Mouse (Mus musculus) ES-E14 (cell line): Measurements from ENCODE around the gene Acot7. TPM values are rescaled to one million over a fixed set of nuclear protein-coding genes. Genes with fewer than 3 reads are reported as not detected.

Source experiments
- DNase-seq: peaks from one replicate; pipeline ENCODE4 v3.0.0-alpha.2; 2013; ENCODE audit warnings: low read depth, low spot score
- H3K27ac ChIP-seq: 2 replicates; pipeline ENCODE4 v1.5.1; 2012; ENCODE audit warnings: low read depth, mild to moderate bottlenecking, low read length, moderate library complexity, mixed read lengths; ENCODE audit not compliant: poor library complexity, insufficient read depth, severe bottlenecking
- H3K36me3 ChIP-seq: 2 replicates; pipeline ENCODE4 v1.6.1; 2012; ENCODE audit warnings: mild to moderate bottlenecking, low read length, moderate library complexity, mixed read lengths; ENCODE audit not compliant: control insufficient read depth, poor library complexity, insufficient read depth, severe bottlenecking
- H3K4me1 ChIP-seq, 2 experiments: fragments of 150-350 bp in 1 of 2; sonication (generic) in 1 of 2; 2 replicates each; pipeline ENCODE4 v1.6.1; 2012; ENCODE audit warnings: low read length in 2 of 2, mild to moderate bottlenecking in 1 of 2, mixed read lengths in 1 of 2; ENCODE audit not compliant: control insufficient read depth in 2 of 2, insufficient read depth in 2 of 2, poor library complexity in 1 of 2
- H3K4me3 ChIP-seq, 2 experiments: fragments of 150-350 bp in 1 of 2; sonication (generic) in 1 of 2; 2 replicates each; pipeline ENCODE4 v1.5.1; 2012; ENCODE audit warnings: low read length in 2 of 2, low read depth in 1 of 2, mild to moderate bottlenecking in 1 of 2, mixed read lengths in 1 of 2; ENCODE audit not compliant: insufficient read depth in 1 of 2, poor library complexity in 1 of 2, severe bottlenecking in 1 of 2
- H3K9ac ChIP-seq: 2 replicates; pipeline ENCODE4 v1.6.1; 2012; ENCODE audit warnings: low read depth, mild to moderate bottlenecking, low read length, mixed read lengths; ENCODE audit not compliant: poor library complexity, insufficient read depth, severe bottlenecking
- H3K9me3 ChIP-seq: fragments of 150-350 bp; sonication (generic); 2 replicates; pipeline ENCODE4 v1.6.1; 2012; ENCODE audit warnings: low read depth, mild to moderate bottlenecking, low read length; ENCODE audit not compliant: control insufficient read depth, insufficient read depth
- CHD2 ChIP-seq: IDR thresholded peaks from 2 replicates; pipeline ENCODE4 v1.6.1; 2014; ENCODE audit warnings: mild to moderate bottlenecking, low read depth, low read length, inconsistent platforms
- HCFC1 ChIP-seq: IDR thresholded peaks from 2 replicates; pipeline ENCODE4 v1.6.1; 2012; ENCODE audit warnings: low read length, inconsistent platforms, borderline replicate concordance; ENCODE audit not compliant: insufficient read depth
- MAFK ChIP-seq: IDR thresholded peaks from 2 replicates; pipeline ENCODE4 v1.6.1; 2014; ENCODE audit warnings: mild to moderate bottlenecking, low read depth, low read length, inconsistent platforms; ENCODE audit not compliant: insufficient read depth
- ZC3H11A ChIP-seq: IDR thresholded peaks from 2 replicates; pipeline ENCODE4 v1.6.1; 2012; ENCODE audit warnings: low read depth, mild to moderate bottlenecking, inconsistent platforms, low read length, borderline replicate concordance
- ZNF384 ChIP-seq: IDR thresholded peaks from 2 replicates; pipeline ENCODE4 v1.6.1; 2012; ENCODE audit warnings: low read depth, low read length, inconsistent platforms
- in situ Hi-C, 2 experiments: fragments of 600-800 bp; cut with MboI; formaldehyde crosslinking; loops; one replicate each; pipeline ENCODE4 v1.15.1; 2025; ENCODE audit warnings: low sequenced_read_pairs in 2 of 2, inconsistent platforms in 1 of 2; ENCODE audit not compliant: unreplicated experiment in 2 of 2
- total RNA-seq: library from RNA; depleted of rRNA; stranded (reverse); fragments of 300-350 nt; gene quantifications from 2 replicates; pipeline ENCODE4 v1.2.3, GENCODE M21; 2012

Acot7 gene
- total RNA-seq, 1 experiment = 51.9 TPM

DNA sequence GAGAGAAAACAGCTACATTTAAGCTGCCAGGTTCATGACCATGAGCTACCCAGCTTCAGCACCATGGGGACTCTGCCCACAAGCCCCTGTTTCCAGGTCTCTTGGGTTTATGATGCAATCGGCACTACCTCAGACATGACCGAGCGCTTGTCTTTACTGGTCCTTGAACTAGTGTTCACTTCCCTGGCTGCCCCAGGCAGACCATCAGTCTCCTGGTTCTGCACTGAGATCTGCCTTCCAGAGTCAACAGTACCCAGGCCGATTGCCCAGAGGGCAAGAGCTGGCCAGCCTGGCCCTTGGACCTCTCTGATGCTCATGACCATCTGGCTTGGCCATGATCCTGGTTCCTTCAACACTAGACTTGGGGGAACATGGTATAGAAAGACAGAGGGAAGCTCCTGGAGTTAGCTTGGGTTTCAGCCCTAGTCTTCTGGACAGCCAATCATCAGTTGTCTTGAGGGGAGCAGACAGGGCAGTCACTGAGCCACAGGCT is 54.5 kb downstream of the Acot7 start:
- peaks cover 2 to 19% of the 10 kb centered on the region in 2 experiments; a peak in 1 of 4 replicates for H3K4me1 ChIP-seq
- no peak for DNase-seq
- H3K27ac ChIP-seq = no peak overlapping the region
- H3K36me3 ChIP-seq = peaks cover 11% of the 10 kb centered on the region
- H3K9me3 ChIP-seq = no peaks in the 10 kb centered on the region
- TF ChIP-seq MAFK = no peak
- TF ChIP-seq ZNF384 = no peak
- TF ChIP-seq CHD2 = no peak
- no peak for TF ChIP-seq ZC3H11A
- TF ChIP-seq HCFC1 = no peak
- H3K9ac ChIP-seq = no peak overlapping the region
- in situ Hi-C loops = no loop called here
- H3K4me3 ChIP-seq = no peak overlapping the region

DNA sequence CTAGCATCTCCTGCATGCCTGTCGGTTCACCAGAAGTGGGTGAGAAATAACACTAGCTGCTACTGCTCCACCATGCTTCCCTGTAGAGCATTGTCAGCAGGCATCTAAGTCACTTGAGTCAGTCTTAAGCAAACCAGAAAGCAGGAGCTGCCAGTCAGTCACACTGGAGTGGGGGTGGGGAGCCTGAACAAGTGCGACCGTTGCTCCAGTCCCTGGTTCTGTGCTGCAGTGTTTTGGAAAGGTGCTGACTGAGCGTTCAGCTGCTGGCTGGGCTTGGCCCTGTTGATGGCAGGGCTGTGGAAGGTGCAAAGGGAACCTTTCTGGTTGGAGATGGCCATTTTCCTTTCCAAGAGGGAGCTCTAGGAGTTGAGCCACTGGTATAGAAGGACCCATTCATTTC is 62.0 kb downstream of the Acot7 start:
- in situ Hi-C loops = no loop called here
- no peak for TF ChIP-seq ZNF384
- TF ChIP-seq HCFC1 = no peak
- TF ChIP-seq MAFK = no peak
- TF ChIP-seq CHD2 = no peak
- no peak for TF ChIP-seq ZC3H11A
- peaks cover 20% of the 10 kb centered on the region; the same call in 1 of the 2 replicates for H3K36me3 ChIP-seq

DNA sequence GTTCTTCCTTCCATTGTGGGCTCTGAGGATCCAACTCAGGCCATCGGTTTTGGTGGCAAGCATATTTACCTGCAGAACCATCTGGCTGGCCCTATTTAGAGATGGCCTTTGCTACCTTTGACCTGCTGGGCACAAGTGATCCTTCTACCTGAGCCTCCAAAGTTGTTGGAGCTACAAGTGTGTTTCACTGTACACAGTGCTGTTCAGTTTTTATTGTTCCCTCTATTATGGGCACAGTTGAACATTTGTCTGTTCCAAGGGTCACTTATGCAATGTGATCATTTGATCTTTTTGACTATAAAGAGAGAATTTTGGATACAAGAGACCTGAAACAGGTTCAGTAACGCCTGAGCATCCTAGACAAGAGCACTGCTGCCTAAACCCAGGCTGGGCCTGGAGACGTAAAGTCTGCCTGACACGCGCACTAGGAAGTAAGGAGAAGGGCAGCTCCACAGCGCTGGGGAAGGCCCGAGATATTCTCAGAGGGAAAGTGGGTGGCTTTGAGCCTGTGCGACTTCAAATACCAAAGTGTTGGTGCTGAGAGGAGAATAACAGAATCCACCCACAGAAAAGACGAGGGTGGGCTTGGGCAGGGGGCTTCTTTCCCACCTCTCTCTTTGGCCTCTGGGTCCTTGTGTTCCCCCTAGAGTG is 65.4 kb downstream of the Acot7 start:
- Histone ChIP-seq H3K9ac (no peak overlapping the region), H3K27ac (no peak overlapping the region), H3K9me3 (no peaks in the 10 kb centered on the region), H3K36me3 (peaks cover 14% of the 10 kb centered on the region; the same call in 1 of the 2 replicates), H3K4me3 (no peak overlapping the region), H3K4me1 (peaks cover 0 to 3% of the 10 kb centered on the region in 2 experiments; a peak in 1 of 4 replicates)
- no peak for DNase-seq
- in situ Hi-C loops = no loop called here
- TF ChIP-seq CHD2 (no peak), MAFK (no peak), ZNF384 (no peak), HCFC1 (no peak), ZC3H11A (no peak)

More for the DNA sequence above, 62.0 kb downstream of the Acot7 start:
- Histone ChIP-seq H3K9ac (no peak overlapping the region), H3K9me3 (no peaks in the 10 kb centered on the region), H3K27ac (no peak overlapping the region), H3K4me1 (peaks cover 0 to 3% of the 10 kb centered on the region in 2 experiments; a peak in 1 of 4 replicates), H3K4me3 (no peak overlapping the region)
- no peak for DNase-seq

DNA sequence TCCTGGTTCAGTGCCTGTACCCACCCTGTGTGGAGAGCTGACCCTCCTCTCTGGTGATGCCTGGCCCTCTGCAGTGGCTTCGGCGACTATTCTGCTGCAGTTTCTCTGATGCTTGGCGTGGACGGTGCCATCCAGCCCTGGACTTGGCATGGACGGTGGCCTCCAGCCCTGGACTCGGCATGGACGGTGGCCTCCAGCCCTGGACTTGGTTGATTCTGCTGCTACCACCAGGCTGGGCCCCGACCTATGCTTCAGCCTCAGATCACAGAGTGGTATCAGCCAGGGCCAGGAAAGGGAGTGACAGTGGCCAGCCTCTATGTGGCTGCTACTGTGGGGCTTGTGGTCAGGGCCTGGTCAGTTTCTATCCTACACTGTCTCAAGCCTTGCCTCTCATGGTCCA is 66.0 kb downstream of the Acot7 start:
- H3K9ac ChIP-seq = no peak overlapping the region
- in situ Hi-C loops = no loop called here

More for the DNA sequence above, 66.0 kb downstream of the Acot7 start:
- TF ChIP-seq MAFK (no peak), HCFC1 (no peak), ZNF384 (no peak), CHD2 (no peak), ZC3H11A (no peak)
- Histone ChIP-seq H3K4me3 (no peak overlapping the region), H3K27ac (no peak overlapping the region), H3K4me1 (peaks cover 0 to 3% of the 10 kb centered on the region in 2 experiments; a peak in 1 of 4 replicates), H3K9me3 (no peaks in the 10 kb centered on the region), H3K36me3 (peaks cover 12% of the 10 kb centered on the region; the same call in 1 of the 2 replicates)
- no peak for DNase-seq
